Mouse (Mus musculus) thymus, postnatal 25 days (tissue): ENCODE measurements around the gene Gm8369.
A peak's percentile ranks its signal among the peaks of the same experiment; 100 is the strongest.
"Not testable (repeated sequence)": the region's sequence is repeated elsewhere in the genome, so short reads cannot be mapped to it uniquely, and the experiment has no call there.

Experiments
- DNase-seq: peaks from one replicate; pipeline ENCODE4 v3.0.0; 2022

Gm8369 gene

GRCm38 (mm10) chr19:11485746-11486145, at the start of gene Gm8369:
Gene Gm8369 (plus strand): TSS chr19:11485938.
- no peak for DNase-seq

GRCm38 (mm10) chr19:11443338-11443737, 42.4 kb upstream of the Gm8369 start, which contains the start of gene Ms4a4b:
Gene Ms4a4b (plus strand): TSS chr19:11443553.
- DNase-seq = no peak

GRCm38 (mm10) chr19:11443964-11444363, 41.8 kb upstream of the Gm8369 start:
- DNase-seq = no peak

DNA sequence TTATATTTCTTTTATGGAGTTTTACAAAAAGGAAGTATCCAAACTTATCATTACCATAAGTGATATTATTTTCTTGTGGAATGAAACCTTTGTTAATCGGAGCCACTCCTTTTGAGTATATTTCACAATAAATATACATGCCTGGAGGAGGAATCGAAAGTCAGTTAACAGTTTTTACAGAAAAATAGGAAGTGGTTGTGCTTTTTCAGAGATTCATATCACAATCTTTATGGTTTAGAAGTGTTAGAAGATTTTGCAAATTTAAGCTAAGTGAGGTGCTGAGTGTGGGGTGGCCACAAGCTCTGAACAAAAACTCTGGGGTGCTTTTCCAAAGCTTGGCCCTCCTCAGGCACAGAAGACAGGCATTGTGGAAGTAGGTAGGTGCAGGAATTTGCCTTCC, 38.5 kb upstream of the Gm8369 start:
- DNase-seq = no peak

DNA sequence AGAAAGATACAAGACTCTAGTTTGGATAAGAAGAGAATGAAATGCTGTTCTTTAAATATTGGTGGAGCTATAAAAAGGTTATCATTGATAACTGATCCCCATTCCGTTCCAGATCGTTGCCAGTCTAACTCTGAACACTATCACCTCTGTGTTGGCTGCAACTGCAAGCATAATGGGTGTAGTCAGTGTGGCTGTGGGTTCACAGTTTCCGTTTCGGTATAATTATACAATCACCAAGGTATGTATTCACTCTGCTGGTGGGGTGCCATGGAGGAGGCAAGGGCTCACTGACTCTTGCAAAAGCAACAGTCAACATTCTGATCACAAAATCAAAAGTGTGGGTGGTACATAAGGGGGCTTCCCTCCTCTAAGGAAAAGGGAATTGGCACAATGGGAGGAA, 26.7 kb upstream of the Gm8369 start:
- not testable (repeated sequence) for DNase-seq

- DNase-seq = not testable (repeated sequence)
Observed at GRCm38 (mm10) chr19:11464795-11465194, 20.9 kb upstream of the Gm8369 start.

- no peak for DNase-seq
Observed at GRCm38 (mm10) chr19:11466471-11466870, 19.3 kb upstream of the Gm8369 start.

DNA sequence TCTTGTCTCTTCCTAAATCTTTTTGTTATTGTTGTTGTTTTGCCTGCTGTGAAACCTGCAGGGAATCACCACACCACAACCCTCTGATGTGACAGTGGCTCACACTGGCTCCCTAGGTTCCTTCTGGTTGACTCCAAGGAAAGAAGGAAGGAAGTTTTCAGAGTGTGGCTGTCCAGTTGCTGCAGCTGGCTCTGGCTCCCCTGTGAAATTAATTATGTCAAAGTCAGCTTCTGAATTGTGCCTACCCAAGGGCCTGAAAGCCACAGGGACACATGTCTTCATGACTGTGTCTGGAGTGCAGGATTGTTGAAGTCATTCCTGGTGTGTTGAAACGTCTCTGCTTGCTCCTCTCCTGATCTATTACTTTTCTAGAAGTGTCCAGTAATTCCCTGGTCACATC, 17.4 kb upstream of the Gm8369 start:
- DNase-seq = not testable (repeated sequence)

DNA sequence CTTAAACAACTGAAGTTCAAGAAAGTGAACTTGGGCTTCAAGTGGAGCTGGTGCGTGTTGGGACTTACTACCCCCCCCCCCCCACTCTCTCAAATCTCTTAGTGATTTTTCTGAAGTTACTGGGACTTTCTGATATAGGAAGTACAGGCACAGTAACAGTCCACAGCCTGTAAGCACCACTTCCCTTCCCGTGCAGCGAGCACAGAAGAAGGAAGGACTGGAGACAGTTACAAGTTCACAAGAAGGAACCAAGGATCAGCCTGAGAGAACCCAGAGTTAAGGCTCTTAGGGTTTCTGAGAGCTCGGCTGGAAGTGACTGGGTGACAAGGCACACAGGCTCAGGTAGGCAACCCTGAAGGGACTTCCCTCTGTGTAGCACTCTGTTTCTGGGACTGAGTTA, 16.5 kb upstream of the Gm8369 start, which contains the start of gene Ms4a6c:
Gene Ms4a6c (plus strand): TSS at position 152 of the 400 bp plus-strand sequence.
- DNase-seq = not testable (repeated sequence)

DNA sequence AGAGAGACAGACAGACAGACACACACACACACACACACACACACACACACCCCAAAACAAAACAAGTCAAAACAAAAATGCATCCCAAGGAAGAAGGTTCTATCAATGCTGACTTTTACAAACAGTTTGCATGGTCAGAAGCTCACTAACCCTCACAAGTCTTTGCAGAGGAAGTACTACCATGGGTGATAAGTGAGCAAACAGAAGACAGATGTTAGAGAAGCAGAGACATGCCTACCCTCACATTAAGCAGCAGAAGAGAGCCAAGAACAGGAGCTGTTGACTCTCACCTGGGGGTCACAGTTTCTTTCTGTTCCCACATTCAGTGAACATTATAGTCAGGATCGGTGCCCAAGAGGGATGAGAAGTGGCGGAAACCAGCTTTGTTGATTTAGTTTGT, 6.0 kb upstream of the Gm8369 start:
- DNase-seq = no peak

GRCm38 (mm10) chr19:11482684-11483083, 3.1 kb upstream of the Gm8369 start:
- no peak for DNase-seq

GRCm38 (mm10) chr19:11483941-11484340, 1.8 kb upstream of the Gm8369 start:
- DNase-seq = no peak

DNA sequence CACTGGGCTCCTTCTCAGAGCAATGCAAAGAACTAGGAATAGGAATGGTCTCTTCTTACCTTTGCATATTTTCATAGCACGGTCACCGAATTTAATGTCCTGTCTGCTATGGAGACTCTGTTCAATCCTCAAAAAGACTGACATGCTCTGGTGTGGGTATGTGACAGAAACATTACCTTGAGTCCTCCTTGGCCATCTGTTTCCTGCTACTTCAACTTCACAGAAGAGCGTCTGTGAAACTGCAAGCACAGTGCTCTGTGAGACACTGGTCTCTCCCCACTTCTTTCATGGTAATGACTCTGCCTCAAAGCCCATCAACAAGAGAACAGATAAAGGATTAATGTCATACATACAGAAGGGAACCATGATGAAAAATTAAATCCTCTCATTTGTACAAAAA, 1.4 kb upstream of the Gm8369 start:
- DNase-seq = peak; percentile 28

GRCm38 (mm10) chr19:11485266-11485665, 472 bp upstream of the Gm8369 start:
- no peak for DNase-seq

DNA sequence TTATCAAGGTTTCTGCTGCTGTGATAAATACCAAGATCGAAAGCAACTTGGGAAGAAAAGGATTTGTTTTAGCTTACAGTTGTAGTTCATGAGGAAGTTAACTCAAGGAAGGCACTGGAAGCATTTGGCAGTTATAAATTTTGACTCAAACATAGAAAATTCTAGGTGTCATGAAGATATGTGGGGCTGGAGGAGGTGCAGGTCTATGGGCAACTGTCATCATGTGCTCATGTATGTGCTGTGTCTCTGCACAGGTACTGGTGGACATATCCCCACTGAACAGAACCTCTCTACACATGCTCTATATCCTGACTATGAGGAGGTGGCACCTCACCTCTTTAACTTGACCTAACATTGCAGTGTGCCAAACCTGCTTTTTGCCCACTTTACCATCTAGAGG, 861 bp downstream of the Gm8369 start:
- no peak for DNase-seq

DNA sequence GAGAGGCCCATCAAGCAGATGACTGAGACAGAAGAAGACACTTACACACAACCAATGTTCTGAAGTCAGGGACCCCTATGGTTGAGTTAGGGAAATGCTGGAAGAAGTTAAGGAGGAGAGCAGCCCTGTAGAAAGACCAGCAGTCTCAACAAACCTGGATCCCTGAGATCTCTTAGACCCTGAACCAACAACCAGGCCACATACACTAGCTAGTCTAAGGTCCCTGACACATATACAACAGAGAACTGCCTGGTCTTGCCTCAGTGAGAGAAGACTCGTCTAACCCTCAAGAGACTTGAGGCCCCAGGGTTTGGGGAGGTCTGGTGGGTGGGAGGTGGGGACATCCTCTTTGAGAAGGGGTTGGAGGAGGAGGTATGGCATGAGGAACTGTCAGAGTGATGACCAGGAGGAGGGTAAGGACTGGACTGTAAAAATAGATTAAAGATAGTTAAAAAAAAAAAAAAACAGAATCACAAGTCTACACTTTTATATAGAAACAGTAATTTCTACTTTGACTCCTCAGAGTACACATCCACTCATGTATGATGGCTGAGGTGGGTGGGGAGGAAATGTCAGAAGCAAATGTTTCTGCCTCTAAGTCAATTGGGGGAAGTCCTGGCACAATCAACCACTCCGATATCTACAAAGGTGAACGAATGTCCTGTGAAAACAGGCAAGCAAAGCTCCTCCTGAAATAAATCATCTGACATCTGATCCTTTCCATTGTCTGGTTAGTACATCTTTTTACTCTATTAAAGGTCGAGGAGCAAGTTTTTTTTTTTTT, 5.9 kb downstream of the Gm8369 start:
- DNase-seq = no peak

DNA sequence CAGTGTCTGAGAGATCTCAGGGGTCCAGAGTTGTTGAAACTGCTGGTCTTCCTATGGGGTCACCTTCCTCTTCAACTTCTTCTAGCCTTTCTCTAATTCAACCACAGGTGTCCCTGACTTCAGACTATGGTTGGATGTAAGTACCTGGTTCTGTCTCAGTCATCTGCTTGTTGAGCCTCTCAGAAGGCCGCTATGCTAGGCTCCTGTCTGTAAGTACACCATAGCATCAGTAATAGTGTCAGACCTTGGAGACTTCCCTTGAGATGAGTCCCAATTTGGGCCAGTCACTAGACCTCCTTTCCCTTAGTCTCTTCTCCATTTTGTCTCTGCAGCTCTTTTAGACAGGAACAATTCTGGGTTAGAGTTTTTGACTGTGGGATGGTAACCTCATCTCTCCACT, 6.9 kb downstream of the Gm8369 start:
- no peak for DNase-seq

DNA sequence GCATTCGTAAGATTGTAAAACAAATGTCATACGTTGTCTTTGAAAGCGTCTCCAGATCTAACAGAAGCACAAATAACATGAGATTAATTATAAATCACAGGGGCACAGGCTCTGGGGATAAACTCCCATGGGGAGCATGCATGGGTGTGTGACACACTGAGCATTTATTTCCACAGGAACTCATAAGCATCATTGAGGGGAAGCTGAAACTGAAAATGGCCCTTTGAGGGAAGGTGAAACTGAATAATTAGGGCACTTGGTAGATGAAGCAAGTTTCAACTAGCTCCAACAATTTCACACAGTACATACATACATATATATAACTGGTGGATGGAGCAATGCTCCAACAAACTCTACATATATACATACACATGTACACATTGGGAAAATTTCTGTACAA, 8.8 kb downstream of the Gm8369 start:
- no peak for DNase-seq

GRCm38 (mm10) chr19:11496361-11496760, 10.6 kb downstream of the Gm8369 start:
- no peak for DNase-seq

- DNase-seq = not testable (repeated sequence)
Observed at GRCm38 (mm10) chr19:11497300-11497699, 11.6 kb downstream of the Gm8369 start.

GRCm38 (mm10) chr19:11500796-11501195, 15.1 kb downstream of the Gm8369 start:
- DNase-seq = no peak

- no peak for DNase-seq
Observed at GRCm38 (mm10) chr19:11501326-11501725, 15.6 kb downstream of the Gm8369 start.

DNA sequence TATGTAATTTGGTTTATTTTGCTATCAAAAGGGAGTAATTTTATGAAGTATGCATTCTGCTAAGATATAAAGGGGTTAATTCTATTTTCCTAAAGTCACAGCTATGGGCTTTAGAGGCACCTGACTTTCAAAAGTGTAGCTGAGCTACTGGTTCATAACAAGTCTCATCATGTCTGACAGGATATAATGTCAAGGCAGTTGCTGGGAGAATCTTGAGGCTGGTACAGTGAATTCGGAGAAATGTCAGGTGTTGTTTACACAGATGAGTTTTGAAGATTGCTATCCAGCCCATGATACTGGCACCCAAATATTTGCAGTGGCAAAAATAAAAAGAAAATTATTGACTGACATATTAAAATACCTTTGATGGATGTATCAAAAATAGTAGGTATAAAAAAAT, 19.1 kb downstream of the Gm8369 start:
- DNase-seq = no peak

DNA sequence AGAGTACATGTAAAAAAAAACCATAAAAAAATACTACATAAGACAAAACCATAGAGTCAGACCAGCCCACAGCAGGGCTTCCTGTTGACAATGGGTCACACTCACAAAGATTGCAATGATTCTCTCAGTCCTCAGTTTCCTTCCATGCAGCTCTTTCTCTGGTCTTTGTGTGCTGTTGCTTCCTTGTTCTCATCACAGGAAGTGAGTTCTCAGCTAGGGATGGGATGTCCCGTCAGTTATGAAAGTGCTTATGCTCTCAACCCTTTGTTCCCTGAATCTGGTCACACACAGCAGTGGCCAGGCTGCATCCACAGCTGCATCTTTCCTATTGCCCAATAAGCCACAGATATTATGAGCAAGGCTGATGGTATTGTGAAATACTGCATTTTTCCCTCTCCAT, 27.7 kb downstream of the Gm8369 start:
- no peak for DNase-seq

DNA sequence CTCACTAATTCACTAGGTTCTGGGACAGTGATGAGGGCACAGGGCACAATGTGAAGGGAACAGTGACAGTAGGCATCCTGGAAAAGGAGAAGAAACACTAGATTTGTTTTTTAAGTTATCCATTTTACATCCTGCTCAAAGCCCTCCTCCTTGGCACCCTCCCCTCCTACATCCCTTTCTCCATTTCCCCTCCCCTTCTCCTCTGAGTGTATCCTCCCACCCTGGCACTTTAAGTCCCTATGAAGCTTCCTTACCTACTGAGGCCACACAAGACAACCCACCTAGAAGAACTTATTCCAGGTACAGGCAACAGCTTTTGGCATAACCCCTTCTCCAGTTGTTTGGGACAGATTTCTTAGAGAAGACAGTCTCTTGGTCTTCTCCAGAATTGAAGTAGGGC, 30.5 kb downstream of the Gm8369 start, which contains the start of gene Ms4a6b:
Gene Ms4a6b (plus strand): TSS at position 267 of the 400 bp plus-strand sequence.
- DNase-seq = no peak
